Mouse (Mus musculus) splenic B cell, adult 2 months (primary cell): Measurements from ENCODE around the gene Gpr84.

Source experiments
- DNase-seq: peaks from one replicate; pipeline ENCODE4 v3.0.0-alpha.2; 2011; ENCODE audit warnings: low read depth, low spot score
- H3K27me3 ChIP-seq: 2 replicates; pipeline ENCODE4 v1.6.1; 2012; ENCODE audit warnings: mild to moderate bottlenecking, low read length, moderate library complexity, mixed read lengths; ENCODE audit not compliant: control insufficient read depth, poor library complexity, insufficient read depth, severe bottlenecking
- H3K36me3 ChIP-seq: 2 replicates; pipeline ENCODE4 v1.6.1; 2012; ENCODE audit warnings: mild to moderate bottlenecking, low read length, moderate library complexity, mixed read lengths; ENCODE audit not compliant: control insufficient read depth, poor library complexity, insufficient read depth, severe bottlenecking

Gene Gpr84

GRCm38 (mm10) chr15:103342415-103342814, 32.0 kb upstream of the Gpr84 start:
- H3K27me3 ChIP-seq, result no peaks in the 10 kb centered on the region
- no peaks in the 10 kb centered on the region for H3K36me3 ChIP-seq
- peak; percentile 92 for DNase-seq

DNA sequence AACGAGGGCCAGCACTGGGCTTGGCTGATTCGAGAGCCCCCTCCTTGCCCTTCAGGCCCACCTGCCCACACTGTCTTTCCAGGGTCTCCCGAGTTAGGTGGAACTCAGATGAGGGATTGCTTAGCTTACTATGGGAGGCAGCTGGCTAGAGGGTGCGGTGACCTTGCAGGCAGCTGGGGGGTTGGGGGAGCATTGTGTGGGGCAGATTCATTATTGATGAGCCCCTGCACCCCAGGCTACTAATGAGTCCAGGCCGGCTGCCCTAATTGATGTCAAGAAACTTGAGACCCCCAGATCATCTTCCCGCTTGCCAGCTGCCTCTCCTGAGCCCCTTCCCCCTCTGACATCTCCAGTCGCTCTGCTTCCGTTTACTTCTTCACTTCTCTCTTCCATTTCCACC, 31.1 kb upstream of the Gpr84 start:
- no peaks in the 10 kb centered on the region for H3K27me3 ChIP-seq
- no peaks in the 10 kb centered on the region for H3K36me3 ChIP-seq
- DNase-seq, result no peak

DNA sequence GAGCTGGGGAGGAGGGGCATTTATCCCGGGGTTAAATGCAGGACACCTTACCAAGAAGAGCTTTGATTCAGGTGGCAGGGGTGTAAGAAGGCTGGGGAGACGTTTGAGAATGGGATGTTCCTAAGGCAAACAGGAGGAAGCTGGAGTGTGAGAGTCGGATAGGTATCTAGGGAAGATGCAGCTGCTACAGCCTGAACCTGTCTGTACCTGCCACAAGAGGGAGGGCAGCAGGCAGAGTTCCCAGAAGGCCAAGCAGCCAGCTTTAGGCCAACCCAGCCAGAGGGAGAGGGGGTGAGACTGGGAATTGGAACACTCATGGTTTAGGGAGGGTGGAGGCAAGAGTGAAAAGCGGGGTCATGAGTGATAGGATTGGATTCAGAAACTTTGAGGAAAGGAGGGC, 30.4 kb upstream of the Gpr84 start:
- H3K36me3 ChIP-seq, result no peaks in the 10 kb centered on the region
- DNase-seq, result no peak
- no peaks in the 10 kb centered on the region for H3K27me3 ChIP-seq

DNA sequence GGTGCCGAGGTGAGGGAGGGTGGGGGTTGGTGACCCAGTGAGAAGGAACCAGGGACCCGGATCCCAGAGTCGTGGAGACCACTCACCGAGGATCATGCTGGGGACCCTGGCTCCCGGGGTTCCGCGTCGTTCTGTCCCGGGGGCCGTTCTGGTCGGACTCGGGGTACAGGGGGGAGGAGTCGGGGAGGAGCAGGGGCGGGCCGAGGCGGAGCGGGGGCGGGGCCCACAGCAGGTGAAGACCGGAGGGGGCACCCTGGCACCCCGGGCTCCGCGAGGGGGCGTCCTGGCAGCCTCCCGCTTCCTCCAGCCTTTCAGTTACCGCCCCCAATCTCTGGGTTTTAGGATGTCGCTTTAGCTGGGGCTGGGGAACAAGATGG, 29.5 kb upstream of the Gpr84 start, which contains the start of gene Zfp385a:
Gene Zfp385a (minus strand): TSS at position 133 of the 377 bp plus-strand sequence.
- H3K27me3 ChIP-seq, result no peaks in the 10 kb centered on the region
- DNase-seq, result peak; percentile 81
- no peaks in the 10 kb centered on the region for H3K36me3 ChIP-seq

GRCm38 (mm10) chr15:103339166-103339960, 29.0 kb upstream of the Gpr84 start:
- Histone ChIP-seq H3K27me3 (no peaks in the 10 kb centered on the region), H3K36me3 (no peaks in the 10 kb centered on the region)
- no peak for DNase-seq

DNA sequence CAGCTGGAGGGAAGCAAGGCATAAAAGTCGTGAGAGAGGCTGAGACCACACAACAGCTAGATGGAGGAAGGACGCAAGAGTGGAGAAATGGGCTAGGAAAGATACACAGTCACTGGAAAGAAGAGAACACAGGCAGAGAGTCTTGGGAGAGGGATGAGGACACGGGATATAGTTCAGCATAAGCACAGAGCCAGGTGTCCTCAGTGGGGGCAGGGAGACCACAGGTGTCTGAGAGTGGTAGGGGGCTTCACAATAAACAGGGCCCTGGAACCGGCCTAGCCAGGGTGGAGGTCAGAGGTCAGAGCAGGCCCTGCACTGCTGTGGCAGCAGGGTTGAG, 28.4 kb upstream of the Gpr84 start:
- H3K36me3 ChIP-seq, result no peaks in the 10 kb centered on the region
- no peak for DNase-seq
- no peaks in the 10 kb centered on the region for H3K27me3 ChIP-seq

- Histone ChIP-seq H3K27me3 (no peaks in the 10 kb centered on the region), H3K36me3 (no peaks in the 10 kb centered on the region)
- peak; percentile 33 for DNase-seq
These were observed 26.7 kb upstream of the Gpr84 start for GRCm38 (mm10) chr15:103336996-103337667.

DNA sequence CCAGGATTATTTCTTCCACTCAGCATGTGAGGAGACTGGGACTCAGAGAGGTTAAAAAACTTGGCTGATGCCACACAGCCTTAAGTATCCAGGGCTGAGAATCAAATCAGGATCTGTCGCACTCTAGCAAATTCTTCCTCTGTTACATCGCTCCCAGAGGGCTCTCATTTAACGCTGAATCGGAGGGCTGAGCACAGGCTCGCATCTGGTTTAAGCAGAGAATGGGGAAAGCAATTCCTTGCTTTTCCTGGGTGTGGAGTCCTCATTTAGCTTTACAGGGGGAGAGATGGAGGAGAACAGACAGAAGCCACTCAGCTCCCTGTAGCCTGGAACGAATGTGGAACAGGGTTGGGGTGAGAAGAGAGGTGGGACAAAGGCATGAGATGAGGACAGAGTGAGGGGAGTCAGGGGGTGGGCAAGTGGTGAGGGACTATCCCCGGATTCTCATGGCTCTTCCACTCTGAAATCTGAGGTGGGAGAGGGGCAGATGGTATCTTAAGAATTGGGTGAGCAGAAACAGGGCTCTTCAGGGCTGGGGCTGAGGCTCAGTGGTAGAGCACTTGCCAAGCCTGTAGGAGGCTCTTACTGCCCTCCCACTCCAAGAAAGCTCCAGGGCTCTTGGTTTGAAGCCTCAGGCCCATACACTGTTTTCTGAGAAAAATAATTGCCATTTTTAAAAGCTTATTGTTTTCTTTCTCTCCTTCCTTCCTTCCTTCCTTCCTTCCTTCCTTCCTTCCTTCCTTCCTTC, 25.2 kb upstream of the Gpr84 start:
- no peak for DNase-seq
- Histone ChIP-seq H3K36me3 (no peaks in the 10 kb centered on the region), H3K27me3 (no peaks in the 10 kb centered on the region)

GRCm38 (mm10) chr15:103335040-103335439, 24.6 kb upstream of the Gpr84 start:
- no peak for DNase-seq
- H3K27me3 ChIP-seq, result no peaks in the 10 kb centered on the region
- H3K36me3 ChIP-seq, result no peaks in the 10 kb centered on the region

GRCm38 (mm10) chr15:103334194-103334593, 23.8 kb upstream of the Gpr84 start:
- no peaks in the 10 kb centered on the region for H3K36me3 ChIP-seq
- H3K27me3 ChIP-seq, result no peaks in the 10 kb centered on the region
- no peak for DNase-seq

- no peaks in the 10 kb centered on the region for H3K27me3 ChIP-seq
- H3K36me3 ChIP-seq, result no peaks in the 10 kb centered on the region
- DNase-seq, result peak; percentile 87
These were observed 23.3 kb upstream of the Gpr84 start for GRCm38 (mm10) chr15:103333738-103334137.

DNA sequence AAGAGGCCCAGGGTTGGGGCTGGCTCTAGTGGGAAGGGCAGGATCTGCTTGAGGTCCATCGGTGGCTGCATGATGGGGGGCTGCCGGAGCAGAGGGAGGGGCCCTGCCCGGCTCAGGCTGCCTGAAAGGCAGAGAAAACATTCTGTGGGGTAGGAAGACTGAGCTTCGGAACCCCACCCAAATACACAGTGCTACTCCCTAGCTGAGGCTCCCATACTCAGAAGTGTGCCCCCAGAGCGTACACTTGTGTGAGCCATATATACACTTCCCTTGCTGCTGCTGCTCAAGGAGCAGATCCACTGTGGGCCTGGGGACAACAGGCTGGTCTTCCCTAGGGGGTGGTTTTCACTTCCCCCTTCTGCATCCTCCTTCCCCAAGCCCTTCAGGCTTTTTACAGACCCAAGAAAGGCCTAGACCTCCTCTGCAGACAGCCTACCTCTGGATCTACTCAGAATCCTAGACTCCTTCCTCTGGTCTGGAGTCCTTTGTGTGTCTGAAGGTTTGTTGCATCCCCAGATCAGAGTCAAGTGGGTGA, 22.7 kb upstream of the Gpr84 start:
- H3K27me3 ChIP-seq, result no peaks in the 10 kb centered on the region
- no peaks in the 10 kb centered on the region for H3K36me3 ChIP-seq
- peak; percentile 65 for DNase-seq

DNA sequence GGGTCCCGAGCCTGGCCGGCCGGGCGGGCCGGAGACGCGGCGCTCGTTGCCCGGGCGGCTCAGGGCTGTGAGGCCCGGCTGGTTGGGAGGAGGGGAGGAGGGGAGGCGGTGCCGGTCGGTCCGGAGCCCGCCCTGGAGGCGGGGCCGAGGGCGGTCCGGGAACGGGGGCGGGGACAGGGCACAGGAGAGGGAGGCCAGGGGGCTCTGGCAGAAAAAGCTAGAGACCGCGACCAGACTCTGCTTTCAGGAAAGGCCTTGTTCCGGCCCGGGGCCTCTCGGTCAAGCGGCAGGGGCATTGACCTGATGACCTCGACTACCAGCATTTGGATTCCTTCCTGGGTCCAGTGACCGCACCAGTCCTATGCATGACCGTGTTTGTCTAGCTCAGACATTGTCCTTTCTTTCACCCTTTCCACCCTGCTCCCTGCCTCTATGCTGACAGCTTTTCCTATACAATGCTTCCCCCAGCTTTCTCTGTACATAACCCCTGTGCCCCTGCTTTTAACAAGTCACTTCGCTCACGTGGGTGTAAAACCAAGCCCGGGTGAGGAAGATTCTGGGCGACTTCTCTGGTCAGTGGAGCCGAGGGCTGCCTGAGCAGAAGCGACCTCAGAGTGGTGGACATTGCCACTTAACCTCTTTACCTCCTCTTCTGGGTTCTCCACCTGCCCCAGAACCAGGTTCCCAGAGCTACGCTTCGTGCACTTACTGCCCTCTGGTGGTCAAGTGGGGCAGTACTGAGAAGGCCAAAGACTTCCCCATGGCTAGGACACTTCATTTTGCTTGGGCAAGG, 13.2 kb upstream of the Gpr84 start:
- H3K27me3 ChIP-seq, result no peaks in the 10 kb centered on the region
- peak; percentile 88 for DNase-seq
- H3K36me3 ChIP-seq, result no peaks in the 10 kb centered on the region

DNA sequence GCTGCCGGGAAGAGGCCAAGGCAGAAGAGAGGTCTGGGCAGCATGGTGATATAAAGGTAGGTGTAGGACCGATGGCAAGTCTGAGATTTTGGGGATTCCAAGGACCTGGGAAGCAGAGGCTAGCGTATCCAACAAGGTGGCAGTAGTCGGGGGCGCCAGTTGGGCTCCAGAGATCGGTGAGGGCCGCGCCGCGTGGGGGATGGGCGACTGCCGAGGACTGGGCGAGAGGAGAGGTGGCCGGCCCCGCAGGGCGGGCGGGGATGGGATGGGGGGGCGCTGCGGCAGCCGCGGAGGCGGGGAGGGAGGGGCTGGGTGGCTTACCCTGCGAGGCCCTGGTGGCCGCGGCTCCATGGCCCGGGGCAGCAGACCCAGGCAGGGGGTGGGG, 12.7 kb upstream of the Gpr84 start:
- DNase-seq, result no peak
- no peaks in the 10 kb centered on the region for H3K27me3 ChIP-seq
- no peaks in the 10 kb centered on the region for H3K36me3 ChIP-seq
